Mouse (Mus musculus): Measurements from ENCODE around the gene Ltbp4.

The Ltbp4 gene

DNA sequence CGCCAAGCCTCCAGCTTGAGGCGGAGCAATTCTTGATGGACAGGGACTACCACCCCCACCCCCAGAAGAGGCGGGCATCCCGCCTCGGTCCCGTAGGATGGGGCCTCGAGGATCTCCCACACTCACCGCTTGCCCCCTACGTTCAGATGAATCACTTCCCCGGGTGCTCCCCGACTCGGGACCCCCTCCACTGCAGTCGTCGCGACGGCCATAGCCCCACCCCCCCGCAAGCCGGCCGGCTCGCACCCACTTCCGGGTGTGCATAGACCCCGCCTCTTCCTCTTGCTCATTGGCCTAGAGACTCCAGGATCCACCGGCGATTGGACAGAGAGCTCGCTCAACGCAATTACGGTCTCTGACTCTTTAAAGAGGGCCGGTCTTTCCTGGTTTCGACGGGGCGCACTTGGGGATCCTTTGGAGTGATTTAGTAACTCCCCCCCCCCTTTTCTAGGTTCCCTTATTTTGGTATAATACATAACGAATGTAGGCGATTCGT is 18.3 kb upstream of the Ltbp4 start, which contains the start of gene Shkbp1:
Gene Shkbp1 (minus strand): TSS at position 275 of the 496 bp plus-strand sequence.
- peak; percentile 96 for DNase-seq (ENCODE audit: low spot score)

DNA sequence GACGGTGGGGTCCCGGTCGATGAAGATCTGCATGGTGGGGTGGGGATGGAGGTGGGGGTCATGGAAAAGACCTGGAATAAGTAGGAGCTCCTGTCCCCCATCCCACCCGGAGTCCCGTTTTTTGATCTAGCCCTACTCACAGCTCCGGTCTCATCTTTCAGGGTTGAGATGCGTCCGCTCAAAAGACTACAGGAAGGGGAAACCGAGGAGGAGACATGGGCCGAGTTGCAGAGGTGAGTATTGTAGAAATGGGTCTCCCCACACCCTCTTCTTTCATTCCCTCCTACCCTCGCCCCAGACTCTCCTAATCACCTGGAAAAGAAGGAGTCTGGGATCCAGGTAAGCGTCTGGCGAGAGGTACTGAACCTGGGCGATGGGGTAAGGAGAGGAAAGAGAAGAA is 17.8 kb upstream of the Ltbp4 start:
- DNase-seq (ENCODE audit: low spot score): no peak

DNA sequence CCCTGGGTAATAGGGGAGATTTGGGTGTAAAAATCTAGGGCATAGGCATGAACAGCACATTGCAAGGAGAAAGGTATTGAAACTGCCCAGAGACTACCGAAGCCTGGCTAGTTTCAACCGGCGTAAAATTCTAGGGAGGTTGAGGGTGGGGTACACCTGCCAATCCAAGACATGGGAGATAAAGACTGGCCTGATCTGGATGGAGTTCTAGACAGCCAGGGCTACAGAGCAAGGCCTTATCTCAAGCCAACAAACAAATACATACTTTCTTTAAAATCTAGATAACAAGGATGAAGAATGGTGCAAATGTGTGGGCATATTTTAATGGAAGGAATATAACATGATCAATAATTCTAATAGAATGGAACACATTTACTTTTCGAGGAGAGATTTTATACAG is 17.3 kb upstream of the Ltbp4 start:
- DNase-seq (ENCODE audit: low spot score): no peak

DNA sequence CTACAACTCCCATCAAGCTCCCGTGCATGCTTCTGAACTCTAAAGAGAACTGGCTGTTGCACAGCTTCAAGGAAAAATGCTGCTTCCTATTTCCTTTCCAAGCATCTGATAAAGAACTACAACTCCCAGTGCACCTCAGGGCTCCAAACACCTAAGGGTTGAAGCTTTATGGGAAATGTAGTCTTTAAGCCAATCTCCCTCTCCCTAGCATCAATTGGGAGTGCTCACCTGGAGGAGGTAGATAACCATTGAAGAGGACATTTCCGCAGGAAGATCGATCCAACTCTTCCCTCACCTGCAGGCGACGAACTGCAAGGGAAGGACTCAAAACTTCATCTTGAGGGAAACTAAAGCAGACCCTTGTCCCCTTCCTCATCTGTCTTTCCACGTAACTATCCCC is 16.7 kb upstream of the Ltbp4 start:
- DNase-seq (ENCODE audit: low spot score): no peak

DNA sequence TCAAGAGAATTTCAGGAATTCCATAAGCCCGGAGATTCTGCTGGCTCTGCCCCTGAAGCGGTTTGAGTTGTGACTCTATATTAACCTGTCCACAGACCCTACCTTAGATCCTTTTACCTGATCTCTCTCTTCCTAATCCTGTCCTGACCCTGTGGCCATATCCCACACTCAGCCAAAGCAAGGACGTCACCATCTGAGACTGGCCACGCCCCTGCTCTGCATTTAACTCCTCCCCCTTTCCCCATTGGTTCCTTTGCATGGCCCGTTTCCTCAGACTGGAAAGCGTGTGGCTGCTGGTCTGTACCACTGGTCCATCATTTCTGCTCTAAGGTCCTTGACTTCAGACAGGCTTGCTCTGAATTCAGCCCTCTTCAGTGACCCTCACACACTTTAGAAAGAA is 8.0 kb upstream of the Ltbp4 start:
- no peak for DNase-seq (ENCODE audit: low spot score)

DNA sequence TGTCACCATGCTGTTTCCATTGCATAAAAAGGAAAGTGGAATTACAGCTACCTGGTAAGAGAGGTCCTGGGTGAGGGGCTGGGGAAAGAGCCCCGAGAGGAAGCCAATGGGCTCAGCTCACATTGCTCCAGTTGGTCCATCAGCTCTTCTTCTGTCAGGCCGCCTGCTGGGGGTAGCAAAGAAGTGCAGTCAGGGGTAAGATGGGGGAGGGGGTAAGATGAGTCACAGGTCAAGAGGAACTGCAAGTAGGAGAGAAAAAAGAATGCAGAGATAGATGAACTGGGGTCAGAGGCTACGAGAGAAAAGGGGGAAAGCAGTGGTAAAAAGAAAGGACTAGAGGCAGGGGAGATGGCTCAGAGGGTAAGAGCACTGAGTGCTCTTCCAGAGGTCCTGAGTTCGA is 5.1 kb upstream of the Ltbp4 start:
- DNase-seq (ENCODE audit: low spot score): no peak

DNA sequence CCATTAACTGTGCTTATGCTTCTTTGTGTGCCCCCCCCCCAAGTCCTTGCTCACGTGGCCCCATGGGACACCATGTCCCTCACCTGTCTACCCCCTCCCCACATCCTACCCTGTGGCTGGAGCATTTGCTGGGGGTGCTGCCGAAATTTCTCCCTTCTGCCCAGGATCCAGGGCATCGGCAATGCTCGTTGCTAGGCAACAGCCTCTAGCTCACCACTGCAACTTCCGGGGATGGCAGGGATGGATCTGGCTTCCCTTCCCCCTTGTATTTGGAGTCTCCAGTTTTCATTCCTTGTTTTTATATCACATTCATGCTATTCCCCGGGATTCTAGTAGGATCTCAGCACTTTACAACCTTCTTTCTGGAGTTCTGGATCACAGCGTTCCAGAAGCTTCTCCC is 2.0 kb upstream of the Ltbp4 start:
- DNase-seq (ENCODE audit: low spot score): no peak

DNA sequence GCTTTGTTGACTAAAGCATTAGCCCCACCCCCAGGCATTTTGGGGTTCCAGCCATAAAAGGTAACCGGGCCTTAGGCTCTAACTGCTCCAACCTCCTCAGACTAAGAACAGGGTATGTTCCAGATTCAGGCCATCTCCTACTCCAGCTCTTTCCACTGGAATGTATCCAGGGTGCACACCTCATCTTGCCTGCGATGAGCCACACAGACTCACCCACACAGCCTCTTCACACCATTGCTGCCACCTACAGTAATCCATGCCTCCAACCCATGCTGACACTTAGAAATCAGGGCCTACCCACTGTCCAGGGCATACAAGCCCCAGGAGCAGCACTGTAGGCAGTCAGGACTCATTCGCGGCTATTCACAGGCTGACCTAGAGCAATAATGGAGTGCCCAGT is 1.6 kb upstream of the Ltbp4 start:
- DNase-seq (ENCODE audit: low spot score): no peak

DNA sequence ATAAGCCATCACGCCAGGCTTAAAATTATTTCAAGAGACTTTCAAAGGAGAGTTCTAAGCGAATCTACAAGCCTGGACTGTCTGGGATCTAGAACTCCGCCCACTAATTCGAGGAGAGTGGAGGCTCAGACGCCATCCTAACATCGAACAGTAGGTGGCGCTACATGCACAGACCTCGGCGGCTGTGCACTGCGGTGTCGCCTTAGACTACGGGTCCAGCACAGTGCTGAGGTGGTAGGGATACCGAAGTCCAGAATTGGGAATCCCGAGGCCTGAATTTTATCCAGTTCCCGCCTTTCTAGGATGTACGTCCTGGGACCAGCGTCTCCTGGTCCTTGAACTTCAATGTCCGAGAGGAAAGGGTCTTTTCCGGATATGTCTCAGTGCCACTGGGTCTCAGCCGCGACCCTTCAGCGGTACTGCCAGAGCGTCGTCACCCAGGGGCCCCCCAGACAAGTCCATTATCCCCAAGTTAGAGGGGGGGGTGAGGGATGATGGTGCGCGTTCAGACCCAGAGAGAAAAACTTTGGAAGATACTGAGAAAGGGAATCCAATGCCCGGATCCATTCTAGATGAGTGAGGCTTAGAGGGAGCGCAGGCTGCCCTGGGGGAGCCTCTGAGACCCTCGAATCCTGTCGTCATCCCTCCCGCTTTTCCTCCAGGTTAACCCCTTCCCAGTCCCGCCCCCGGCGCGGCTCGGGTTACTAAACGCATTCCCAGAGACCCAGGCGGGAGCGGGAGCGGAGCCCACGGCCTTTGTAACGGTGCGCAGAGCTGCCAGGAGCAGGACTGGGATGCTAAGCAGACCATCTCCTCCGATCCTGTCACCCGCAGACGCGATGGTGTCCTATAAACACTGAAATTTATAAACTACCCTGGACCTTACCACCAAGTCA is 1.3 kb downstream of the Ltbp4 start:
- peak; percentile 96 for DNase-seq (ENCODE audit: low spot score)

DNA sequence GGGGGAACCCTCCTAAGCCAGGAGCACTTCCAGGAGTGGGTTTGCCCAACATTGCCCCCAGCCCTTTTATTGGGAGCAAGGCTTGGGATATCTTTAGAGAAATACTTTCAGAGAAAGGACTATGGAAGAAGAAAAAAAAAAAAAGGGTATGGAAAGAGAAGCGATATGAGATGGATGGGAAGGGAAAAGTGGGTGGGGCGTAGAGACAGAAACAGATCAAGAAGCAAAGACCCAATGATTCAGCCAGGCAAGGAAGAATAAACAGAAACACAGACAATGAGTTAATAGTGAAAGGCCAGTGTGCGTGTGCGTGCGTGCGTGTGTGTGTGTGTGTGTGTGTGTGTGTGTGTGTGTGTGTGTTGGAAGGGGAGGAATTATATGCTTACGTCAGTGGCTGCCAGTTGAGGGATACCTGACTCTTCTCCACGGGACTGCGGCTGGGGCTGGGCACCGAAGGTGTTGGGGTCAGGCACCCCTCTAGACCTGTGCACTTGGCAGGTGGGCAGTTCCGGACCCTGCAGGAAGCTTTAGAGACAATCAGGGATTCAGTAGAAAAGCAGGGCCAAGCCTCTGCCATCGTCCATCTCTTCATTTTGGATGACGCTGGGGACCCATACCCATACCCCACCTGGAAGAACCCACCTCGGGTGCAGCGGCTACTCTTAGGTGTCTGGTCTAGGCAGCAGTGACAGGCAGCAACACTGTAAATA is 2.3 kb downstream of the Ltbp4 start:
- DNase-seq (ENCODE audit: low spot score): no peak

DNA sequence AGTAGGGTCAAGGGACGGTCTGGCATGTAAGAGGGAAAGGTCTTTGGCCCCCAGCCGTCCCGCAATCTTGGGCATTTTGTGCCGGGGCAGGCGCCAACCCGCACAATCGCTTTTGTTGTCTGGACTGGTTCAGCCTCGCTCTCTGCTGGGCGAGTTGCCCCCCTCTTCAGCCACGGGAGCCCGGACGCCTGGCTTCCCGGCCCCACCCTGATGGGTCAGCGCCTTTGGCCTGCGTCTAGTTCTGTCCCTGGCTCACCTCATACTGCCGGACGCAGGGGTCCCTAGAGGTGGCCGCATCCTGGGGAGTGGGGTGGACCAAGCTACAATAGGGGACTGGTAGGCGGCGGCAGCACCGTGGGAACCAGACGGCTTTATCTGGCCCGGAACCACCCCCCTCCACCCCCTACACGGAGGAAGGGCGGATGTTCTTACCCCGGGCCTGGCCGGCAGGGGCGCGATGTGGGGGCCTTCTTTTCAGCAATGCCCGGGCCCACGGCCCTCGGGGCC is 3.0 kb downstream of the Ltbp4 start:
- DNase-seq (ENCODE audit: low spot score): no peak

DNA sequence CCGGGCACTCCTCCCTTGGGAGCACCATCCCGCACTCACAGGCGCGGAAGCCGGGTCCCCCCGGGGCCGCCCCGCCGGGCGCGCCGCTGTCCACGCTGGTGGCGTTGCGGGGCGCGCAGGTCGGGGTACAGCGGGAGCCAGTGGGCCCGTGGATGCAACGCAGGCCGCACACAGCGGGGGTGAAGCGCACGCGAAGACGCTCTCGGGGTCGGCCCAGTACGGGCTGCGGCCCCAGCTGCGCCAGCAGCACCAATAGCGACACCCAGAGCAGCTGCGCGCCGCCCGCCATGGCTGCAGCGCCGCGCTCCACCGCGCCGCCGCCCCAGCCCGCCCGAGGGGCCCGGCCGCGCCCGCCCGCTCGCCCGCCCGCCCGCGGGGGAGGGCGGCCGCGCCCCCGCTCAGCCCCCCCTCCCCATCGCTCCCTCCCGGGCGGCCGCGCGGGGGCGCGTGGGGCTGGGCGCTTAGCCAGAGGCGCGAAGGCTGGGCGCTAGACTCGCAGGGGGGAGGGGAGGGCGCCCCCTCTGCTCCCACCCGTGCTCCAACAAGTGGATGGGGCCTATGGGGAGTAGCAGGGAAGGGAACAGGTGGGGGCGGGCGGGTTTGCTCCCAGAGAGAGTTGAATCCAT is 4.1 kb downstream of the Ltbp4 start:
- no peak for DNase-seq (ENCODE audit: low spot score)

DNA sequence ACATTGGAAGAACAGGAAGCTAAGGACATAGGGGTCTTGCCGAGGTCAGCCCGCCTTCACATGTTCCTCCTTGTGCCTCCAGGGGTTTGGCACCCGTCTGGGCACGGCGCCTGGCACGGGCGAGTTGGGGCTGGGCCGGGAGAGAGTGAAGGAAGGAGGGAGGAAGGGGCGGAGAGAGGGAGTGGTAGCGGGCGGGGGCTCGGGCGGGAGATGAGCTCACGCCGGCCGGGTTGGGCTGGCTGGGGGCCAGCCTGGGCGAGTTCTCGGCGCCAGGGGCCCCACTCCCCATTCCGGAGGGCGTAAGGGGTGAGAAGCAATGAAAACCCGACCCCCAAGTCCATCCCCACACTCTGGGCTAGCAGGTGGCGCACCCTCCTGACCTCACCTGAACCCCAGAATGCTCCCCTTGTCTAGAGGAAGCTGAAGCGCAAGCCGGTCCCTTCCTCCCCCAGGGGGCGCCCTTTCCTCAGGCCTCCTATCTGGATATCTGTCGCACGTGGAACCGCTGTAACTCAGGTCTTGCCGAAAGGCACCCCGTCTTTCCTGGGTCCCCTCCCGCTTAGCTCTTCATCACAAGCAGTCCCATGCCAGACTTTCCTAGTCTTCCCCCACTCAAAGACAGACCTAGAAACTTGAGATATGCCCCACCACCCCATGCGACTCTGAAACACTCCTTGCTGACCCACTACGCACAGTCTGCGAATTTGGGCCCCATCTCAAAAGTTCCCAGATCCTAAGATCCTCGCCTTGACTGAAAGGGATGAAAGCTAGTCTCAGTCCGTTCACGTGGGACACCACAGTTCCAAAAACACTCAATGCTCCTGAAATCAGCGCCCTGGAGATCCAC is 4.9 kb downstream of the Ltbp4 start:
- DNase-seq (ENCODE audit: low spot score): peak; percentile 85

DNA sequence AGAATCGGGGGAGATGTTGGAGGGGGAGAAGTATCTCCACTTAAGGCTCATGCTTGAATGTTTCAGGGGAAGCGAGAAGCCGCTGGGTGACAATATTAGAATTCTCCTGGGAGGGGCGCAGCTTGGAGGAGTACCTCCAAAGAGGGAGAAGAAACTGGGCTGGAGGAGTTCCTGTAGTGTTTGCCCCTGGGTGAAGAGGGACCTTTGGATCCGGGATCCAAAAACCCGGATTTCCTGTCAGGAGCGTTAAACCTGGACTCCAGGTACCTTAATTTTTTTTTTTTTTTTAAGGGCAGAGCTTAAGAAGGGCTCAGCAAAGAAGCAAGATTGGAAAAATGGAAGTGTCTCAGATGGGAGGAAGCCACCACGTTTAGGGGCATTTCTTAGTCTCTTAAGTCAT is 5.6 kb downstream of the Ltbp4 start:
- no peak for DNase-seq (ENCODE audit: low spot score)

DNA sequence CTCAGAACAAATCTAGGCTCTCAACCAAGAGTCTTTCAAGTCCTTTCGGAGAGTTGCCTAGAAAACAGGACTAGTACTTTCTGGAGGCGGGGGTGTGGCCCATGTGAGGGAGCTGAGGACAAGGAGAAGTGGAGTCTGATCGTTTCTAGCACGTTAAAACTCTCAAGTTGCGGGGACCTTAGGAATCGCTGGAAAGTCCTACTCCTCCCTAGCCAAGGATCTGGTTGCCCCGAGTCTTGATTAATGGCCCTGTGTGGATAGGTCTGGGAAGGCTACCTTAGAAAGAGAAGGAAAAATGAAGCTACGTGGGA is 6.0 kb downstream of the Ltbp4 start:
- no peak for DNase-seq (ENCODE audit: low spot score)

DNA sequence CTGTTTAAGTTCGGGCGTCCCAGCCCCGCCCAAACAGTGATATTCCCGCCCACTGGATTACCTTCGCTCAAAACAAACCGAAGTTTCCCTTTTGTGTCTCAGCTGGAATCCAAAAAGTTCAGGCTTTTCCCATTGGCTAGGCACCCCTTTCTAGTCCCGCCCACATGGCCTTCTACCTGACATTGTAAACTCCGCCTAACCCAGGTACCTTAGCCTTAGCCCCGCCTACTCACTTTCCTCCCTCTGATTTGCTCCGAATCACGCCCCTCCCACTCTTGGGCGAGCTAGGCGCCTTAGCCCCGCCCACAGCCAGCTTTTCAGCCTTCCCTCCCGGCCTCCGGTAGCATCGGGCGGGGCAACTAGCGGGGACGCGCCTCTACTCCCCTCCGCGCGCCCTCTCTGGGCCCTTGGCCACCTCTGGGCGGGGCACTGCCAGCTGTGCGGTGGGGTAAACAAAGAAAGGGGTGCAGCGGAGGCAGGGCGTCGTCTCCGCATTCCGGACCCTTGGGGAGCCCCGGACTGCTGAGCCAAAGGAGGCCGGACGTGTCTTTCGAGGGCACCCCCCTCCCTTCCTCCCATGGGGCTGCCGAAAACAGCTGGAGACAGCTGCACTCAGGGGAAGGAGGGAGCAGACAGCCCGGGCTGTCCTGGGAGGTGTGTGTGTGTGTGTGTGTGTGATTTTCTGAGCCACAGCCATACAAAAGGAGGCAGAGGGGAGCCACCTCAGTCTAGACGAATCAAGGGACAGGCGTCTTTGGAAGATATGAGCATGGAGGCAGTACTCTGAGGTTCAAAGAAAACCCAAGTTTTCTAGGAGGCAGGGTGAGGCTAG is 6.6 kb downstream of the Ltbp4 start:
- peak; percentile 89 for DNase-seq (ENCODE audit: low spot score)

DNA sequence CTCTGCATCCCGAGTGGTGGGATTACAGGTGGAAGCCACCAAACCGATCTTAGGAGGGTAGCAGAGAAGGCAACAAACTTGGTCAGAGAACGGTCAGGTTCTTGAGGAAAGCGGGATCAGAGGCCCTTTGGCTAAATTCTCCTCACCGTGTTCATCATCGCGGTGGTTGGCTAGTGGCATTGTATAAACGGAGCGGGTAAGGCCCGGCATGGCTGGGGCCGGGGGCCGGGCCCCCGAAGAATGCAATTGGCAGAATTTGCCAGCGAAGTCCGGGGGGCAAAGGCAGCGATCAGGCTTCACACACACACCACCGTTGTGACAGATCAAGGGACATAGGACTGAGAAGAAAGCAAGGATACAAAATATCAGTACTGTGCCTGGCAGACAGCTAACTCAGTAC is 7.5 kb downstream of the Ltbp4 start:
- no peak for DNase-seq (ENCODE audit: low spot score)

DNA sequence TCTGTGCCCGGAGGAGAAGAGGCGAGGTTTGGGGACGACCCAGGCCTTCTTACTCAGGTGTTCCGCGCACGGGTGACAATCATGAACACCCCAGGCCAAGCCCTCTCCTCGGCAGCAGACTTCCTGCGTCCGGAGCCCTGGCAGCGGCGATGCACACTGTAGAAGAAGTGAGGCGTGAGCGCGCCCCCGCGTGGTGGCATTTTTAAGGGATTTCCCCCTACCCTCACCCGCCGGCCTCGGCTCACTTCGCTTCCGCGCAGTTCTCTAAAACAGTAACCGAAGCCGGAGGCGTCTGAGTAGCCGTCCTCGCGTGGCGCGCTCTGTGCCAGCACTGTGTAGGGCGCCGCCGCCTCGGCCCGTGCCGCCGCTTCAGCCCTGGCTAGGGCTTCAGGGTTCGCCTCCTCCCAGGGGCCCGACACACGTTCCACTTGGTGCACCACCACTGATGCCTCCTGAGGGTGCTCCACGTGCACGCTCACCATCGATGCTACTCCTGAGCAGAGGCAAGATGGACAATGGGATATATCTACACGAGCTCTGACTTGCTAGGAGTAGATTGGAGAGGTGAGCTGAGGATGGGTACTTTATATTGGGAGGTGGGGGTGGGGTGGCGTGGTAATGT is 8.1 kb downstream of the Ltbp4 start:
- peak; percentile 90 for DNase-seq (ENCODE audit: low spot score)

DNA sequence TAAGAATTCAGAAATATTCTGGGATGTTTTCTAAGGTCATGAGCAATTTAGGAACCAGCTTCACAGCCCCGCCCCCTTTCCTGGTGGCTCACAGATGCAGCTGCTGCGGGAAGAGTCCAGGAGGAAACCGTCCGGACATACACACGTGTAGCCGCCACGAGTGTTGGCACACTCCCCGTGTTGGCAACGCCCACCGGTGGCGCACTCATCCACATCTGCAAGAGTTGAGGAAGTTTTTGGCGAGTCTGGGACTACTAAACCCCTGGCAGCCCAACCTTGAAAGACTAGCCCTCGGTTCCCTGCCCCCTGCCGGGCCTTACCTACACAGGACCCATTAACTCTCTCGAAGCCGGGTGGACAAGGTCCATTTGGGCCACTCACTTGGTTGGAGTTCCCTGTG is 8.8 kb downstream of the Ltbp4 start:
- DNase-seq (ENCODE audit: low spot score): no peak

DNA sequence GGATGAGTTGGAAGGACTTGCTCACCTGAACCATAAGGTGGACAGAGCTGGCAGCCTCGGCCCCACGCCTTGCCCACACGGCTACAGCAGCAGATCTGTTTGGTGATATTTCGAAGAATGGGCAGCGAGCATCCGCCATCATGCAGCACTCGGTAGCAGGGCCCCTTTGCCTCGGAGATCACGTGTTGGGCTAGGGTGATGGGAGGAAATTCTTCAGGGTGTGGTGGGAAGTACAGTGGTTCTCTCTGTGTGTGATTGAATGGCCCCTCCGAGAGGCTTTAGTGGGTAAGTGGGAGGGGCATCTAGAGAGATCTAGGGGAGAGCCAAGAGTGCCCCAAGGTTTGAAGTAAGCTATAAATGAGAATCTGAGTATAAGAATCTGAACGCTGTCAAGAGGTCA is 9.3 kb downstream of the Ltbp4 start:
- DNase-seq (ENCODE audit: low spot score): no peak

DNA sequence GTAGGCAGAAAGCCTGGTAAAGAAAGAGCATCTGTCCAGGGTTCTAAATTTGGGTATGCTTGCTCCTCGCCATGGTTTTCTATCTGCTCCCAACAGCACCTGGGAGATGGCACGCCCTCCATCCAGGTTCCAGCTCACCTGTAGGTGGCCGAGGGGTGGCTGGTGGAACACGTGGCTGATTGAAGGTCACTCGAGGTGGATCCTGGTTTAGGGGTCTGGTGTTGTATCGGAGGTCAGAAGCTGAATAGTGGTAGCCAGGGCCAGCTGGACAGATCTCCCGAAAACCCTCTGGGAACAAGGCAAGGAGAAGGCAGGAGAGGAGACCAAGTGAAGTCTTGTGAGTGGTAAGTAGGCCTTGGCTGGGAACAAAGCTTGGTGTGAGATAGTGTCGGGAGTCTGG is 10.0 kb downstream of the Ltbp4 start:
- DNase-seq (ENCODE audit: low spot score): no peak
